Mouse (Mus musculus) heart, embryonic 14.5 days (tissue): Measurements from ENCODE around the gene Pid1. TPM values are rescaled to one million over a fixed set of nuclear protein-coding genes. Genes with fewer than 3 reads are reported as not detected.

Experiments used
- ATAC-seq: fragments of 200-750 bp; cut with Nextera tagmentation; 2 replicates; pipeline ENCODE4 v1.8.0; 2017; ENCODE audit warnings: low read depth, moderate TSS enrichment; ENCODE audit not compliant: insufficient number of reproducible peaks, insufficient read depth, low FRiP score
- H3K27ac ChIP-seq, 2 experiments: fragments of 200-500 bp in 1 of 2; fragments of 300-500 bp in 1 of 2; sonication (generic) in 1 of 2; replicated peaks in 1 of 2; 2 replicates each; pipeline ENCODE4 v1.5.1; 2012 to 2014; ENCODE audit warnings: low read depth in 2 of 2, low read length in 2 of 2, control low read depth in 1 of 2, mild to moderate bottlenecking in 1 of 2, mixed read lengths in 1 of 2; ENCODE audit not compliant: control insufficient read depth in 1 of 2, insufficient read depth in 1 of 2
- H3K27me3 ChIP-seq: fragments of 300-500 bp; sonication (generic); 2 replicates; pipeline ENCODE4 v1.6.1; 2014; ENCODE audit warnings: mild to moderate bottlenecking, low read length, control low read depth; ENCODE audit not compliant: control insufficient read depth, insufficient read depth
- H3K36me3 ChIP-seq: fragments of 300-500 bp; sonication (generic); 2 replicates; pipeline ENCODE4 v1.6.1; 2014; ENCODE audit warnings: mild to moderate bottlenecking, control low read depth, low read length, mixed read lengths; ENCODE audit not compliant: control insufficient read depth, insufficient read depth
- H3K4me1 ChIP-seq, 2 experiments: fragments of 200-500 bp in 1 of 2; fragments of 300-500 bp in 1 of 2; sonication (generic) in 1 of 2; 2 replicates each; pipeline ENCODE4 v1.6.1; 2012 to 2014; ENCODE audit warnings: low read length in 2 of 2, control low read depth in 1 of 2, mixed read lengths in 1 of 2; ENCODE audit not compliant: control insufficient read depth in 2 of 2, insufficient read depth in 2 of 2
- H3K4me2 ChIP-seq: fragments of 300-500 bp; sonication (generic); 2 replicates; pipeline ENCODE4 v1.6.1; 2014; ENCODE audit warnings: mild to moderate bottlenecking, low read length
- H3K4me3 ChIP-seq, 2 experiments: fragments of 200-500 bp in 1 of 2; fragments of 300-500 bp in 1 of 2; sonication (generic) in 1 of 2; 2 replicates each; pipeline ENCODE4 v1.5.1; 2012 to 2014; ENCODE audit warnings: low read length in 2 of 2, mild to moderate bottlenecking in 2 of 2, control low read depth in 1 of 2, low read depth in 1 of 2, moderate library complexity in 1 of 2; ENCODE audit not compliant: control insufficient read depth in 1 of 2, insufficient read depth in 1 of 2
- H3K9ac ChIP-seq: fragments of 300-500 bp; sonication (generic); 2 replicates; pipeline ENCODE4 v1.6.1; 2014; ENCODE audit warnings: mild to moderate bottlenecking, low read length
- H3K9me3 ChIP-seq: fragments of 300-500 bp; sonication (generic); 2 replicates; pipeline ENCODE4 v1.6.1; 2016; ENCODE audit warnings: low read length, control low read depth; ENCODE audit not compliant: control insufficient read depth
- WGBS: fragments of 180-500 bp; shearing (Covaris S2); extraction: QIAGEN DNeasy Blood & Tissue Kit; methylation state at CpG from one replicate; pipeline ENCODE4 v1.1.7; 2014; 5-methylcytosine and 5-hydroxymethylcytosine counted together
- polyA plus RNA-seq: library from polyadenylated mRNA; unstranded; fragments of >200 nt; fragmentation: Nextera tagmentation; extraction: Ambion mirVana; gene quantifications from 2 replicates; pipeline ENCODE4 v1.2.1, GENCODE M21; 2014

The Pid1 gene
- polyA plus RNA-seq, 1 experiment from 2014 or later = 11.2 TPM

- H3K9me3 ChIP-seq = no peaks in the 10 kb centered on the region
- no peak overlapping the region for H3K9ac ChIP-seq
- ATAC-seq = no peak
- H3K4me2 ChIP-seq = no peak overlapping the region
- WGBS = 87% methylated on average over 1 of the region's 1 CpGs
- H3K36me3 ChIP-seq = no peaks in the 10 kb centered on the region
- no peaks in the 10 kb centered on the region for H3K4me1 ChIP-seq
- H3K27me3 ChIP-seq = no peaks in the 10 kb centered on the region
- no peak overlapping the region for H3K4me3 ChIP-seq
- H3K27ac ChIP-seq = no peak overlapping the region
Measured at GRCm38 (mm10) chr1:84317827-84318226, 46.2 kb downstream of the Pid1 start.

GRCm38 (mm10) chr1:84309966-84310460 is 54.0 kb downstream of the Pid1 start:
- 71% methylated on average over 2 of the region's 2 CpGs for WGBS
- ATAC-seq = no peak

GRCm38 (mm10) chr1:84305713-84306421 is 58.1 kb downstream of the Pid1 start:
- Histone ChIP-seq H3K9ac (no peak overlapping the region), H3K4me1 (no peaks in the 10 kb centered on the region), H3K27ac (no peak overlapping the region), H3K27me3 (no peaks in the 10 kb centered on the region), H3K4me3 (no peak overlapping the region), H3K4me2 (no peak overlapping the region), H3K9me3 (no peaks in the 10 kb centered on the region), H3K36me3 (no peaks in the 10 kb centered on the region)
- ATAC-seq = no peak
- 68% methylated on average over 16 of the region's 16 CpGs for WGBS

More at GRCm38 (mm10) chr1:84309966-84310460, 54.0 kb downstream of the Pid1 start:
- H3K36me3 ChIP-seq = no peaks in the 10 kb centered on the region
- H3K4me2 ChIP-seq = no peak overlapping the region
- H3K27ac ChIP-seq = no peak overlapping the region
- H3K4me1 ChIP-seq = no peaks in the 10 kb centered on the region
- H3K9me3 ChIP-seq = no peaks in the 10 kb centered on the region
- no peaks in the 10 kb centered on the region for H3K27me3 ChIP-seq
- no peak overlapping the region for H3K9ac ChIP-seq
- H3K4me3 ChIP-seq = no peak overlapping the region

- no peaks in the 10 kb centered on the region for H3K9me3 ChIP-seq
- no peak for ATAC-seq
- no peak overlapping the region for H3K27ac ChIP-seq
- no peaks in the 10 kb centered on the region for H3K36me3 ChIP-seq
- no peak overlapping the region for H3K4me2 ChIP-seq
- no peak overlapping the region for H3K9ac ChIP-seq
- H3K4me3 ChIP-seq = no peak overlapping the region
- WGBS = 64% methylated on average over 3 of the region's 3 CpGs
- H3K4me1 ChIP-seq = no peaks in the 10 kb centered on the region
- no peaks in the 10 kb centered on the region for H3K27me3 ChIP-seq
Measured at GRCm38 (mm10) chr1:84302788-84303187, 61.2 kb downstream of the Pid1 start.

- Histone ChIP-seq H3K27ac (no peak overlapping the region), H3K27me3 (no peaks in the 10 kb centered on the region), H3K9ac (no peak overlapping the region), H3K36me3 (no peaks in the 10 kb centered on the region), H3K4me1 (no peaks in the 10 kb centered on the region), H3K4me2 (no peak overlapping the region), H3K4me3 (no peak overlapping the region), H3K9me3 (no peaks in the 10 kb centered on the region; the same call in 1 of the 2 replicates)
- 81% methylated on average over 1 of the region's 1 CpGs for WGBS
- ATAC-seq = no peak
Measured at GRCm38 (mm10) chr1:84299719-84300118, 64.3 kb downstream of the Pid1 start.

GRCm38 (mm10) chr1:84286682-84287111 is 77.3 kb downstream of the Pid1 start:
- Histone ChIP-seq H3K9me3 (no peaks in the 10 kb centered on the region), H3K9ac (no peak overlapping the region), H3K36me3 (no peaks in the 10 kb centered on the region), H3K27me3 (peaks cover 15% of the 10 kb centered on the region), H3K4me1 (peaks cover 0 to 5% of the 10 kb centered on the region in 2 experiments; a peak in 1 of 4 replicates), H3K4me2 (peak overlapping the region; percentile 34), H3K27ac (no peak overlapping the region), H3K4me3 (no peak overlapping the region)
- ATAC-seq = no peak
- 30% methylated on average over 6 of the region's 6 CpGs for WGBS

- H3K4me1 ChIP-seq = peaks cover 0 to 5% of the 10 kb centered on the region in 2 experiments; a peak in 1 of 4 replicates
- H3K27me3 ChIP-seq = peaks cover 15% of the 10 kb centered on the region
- 76% methylated on average over 7 of the region's 7 CpGs for WGBS
- no peak overlapping the region for H3K9ac ChIP-seq
- H3K4me2 ChIP-seq = no peak overlapping the region
- H3K36me3 ChIP-seq = no peaks in the 10 kb centered on the region
- no peak for ATAC-seq
- H3K4me3 ChIP-seq = no peak overlapping the region
- H3K27ac ChIP-seq = no peak overlapping the region
- no peaks in the 10 kb centered on the region for H3K9me3 ChIP-seq
Measured at GRCm38 (mm10) chr1:84285620-84286019, 78.4 kb downstream of the Pid1 start.
